Mouse (Mus musculus) lung, adult 2 months (tissue): ENCODE results near the gene Eif3k.

Experiments used
- CTCF ChIP-seq: fragments of 200-500 bp; IDR thresholded peaks from 2 replicates; pipeline ENCODE4 v1.5.1; 2011; ENCODE audit warnings: mild to moderate bottlenecking, low read length, control low read depth; ENCODE audit not compliant: insufficient read depth
- POLR2A ChIP-seq: fragments of 200-500 bp; IDR thresholded peaks from 2 replicates; pipeline ENCODE4 v1.6.1; 2011; ENCODE audit warnings: low read depth, mild to moderate bottlenecking, control low read depth, low read length, borderline replicate concordance; ENCODE audit errors: extremely low read depth

DNA sequence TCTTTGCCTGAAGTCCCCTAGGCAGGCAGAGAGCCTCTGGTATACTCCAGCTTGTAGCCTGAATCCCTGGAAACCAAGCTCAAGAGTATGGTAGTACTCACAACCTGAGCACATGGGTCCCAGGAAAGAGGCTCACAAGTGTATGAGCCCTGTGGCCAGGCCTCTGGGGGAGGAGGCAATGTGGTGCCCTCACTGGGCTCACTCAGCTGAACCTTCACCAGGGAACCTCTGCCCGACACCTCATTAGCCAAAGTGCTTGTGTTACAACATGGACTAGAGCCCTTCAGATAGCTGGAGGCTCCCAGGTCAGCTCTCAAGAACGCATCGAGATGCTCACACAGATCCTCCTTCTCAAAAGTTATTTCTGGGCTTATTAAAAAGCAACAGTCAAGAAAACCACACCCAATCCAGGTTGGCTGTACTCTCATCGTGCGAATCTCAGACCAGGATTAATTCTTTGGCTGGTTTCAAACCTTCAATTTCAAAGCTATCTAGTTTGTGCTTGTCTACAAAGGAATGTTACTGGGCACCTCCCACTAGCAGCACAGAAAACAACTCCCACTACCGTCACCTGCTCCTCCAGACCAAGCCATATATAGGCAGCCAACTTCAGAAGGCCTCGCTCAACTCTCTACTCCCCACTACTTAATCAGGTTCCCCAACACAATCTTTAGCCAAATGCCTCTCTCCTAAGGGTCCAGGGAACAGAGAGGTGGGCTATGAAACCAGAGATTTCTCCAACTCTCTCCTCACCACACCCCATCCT lies 42.1 kb downstream of the Eif3k start:
- TF ChIP-seq POLR2A (no peak), CTCF (no peak)
